In genomic region chr9:98425351-98425880, GRCm38 (mm10) we compare ENCODE assay signal across 7 mouse cellular contexts. TPM values are rescaled to one million over a fixed set of nuclear protein-coding genes. Genes with fewer than 3 reads are reported as not detected.
DNase-seq lines count a peak whose midpoint lies in the region; ATAC-seq lines count a peak whose summit lies in the region.

No protein-coding gene starts in this region.

- H3K36me3 ChIP-seq in megakaryocyte, embryonic 14.5 days (replicated peaks; ENCODE audit: low read length), result peaks cover 10% of the 10 kb centered on the region
- no peaks in the 10 kb centered on the region for H3K36me3 ChIP-seq in forebrain, embryonic 16.5 days (ENCODE audit: control insufficient read depth, insufficient read depth)
- no peaks in the 10 kb centered on the region for H3K36me3 ChIP-seq in liver, embryonic 16.5 days (ENCODE audit: control insufficient read depth, insufficient read depth)

- peaks cover 23% of the 10 kb centered on the region for H3K27me3 ChIP-seq in megakaryocyte, embryonic 14.5 days (replicated peaks)
- peaks cover 7% of the 10 kb centered on the region for H3K27me3 ChIP-seq in forebrain, embryonic 16.5 days (replicated peaks; ENCODE audit: control insufficient read depth, insufficient read depth, low read length)
- H3K27me3 ChIP-seq in liver, embryonic 16.5 days (ENCODE audit: control insufficient read depth, insufficient read depth, low read depth, low read length), result peaks cover 29% of the 10 kb centered on the region

- no peak for ATAC-seq in megakaryocyte, adult 5-6 weeks (ENCODE audit: poor library complexity, severe bottlenecking)
- no peak for ATAC-seq in forebrain, embryonic 16.5 days
- no peak for ATAC-seq in liver, embryonic 16.5 days (ENCODE audit: low read depth)

- WGBS in forebrain, embryonic 16.5 days, result 13% methylated on average over 19 of the region's 19 CpGs
- WGBS in liver, embryonic 16.5 days (ENCODE audit: insufficient replicate concordance), result 13% methylated on average over 19 of the region's 19 CpGs

- peak overlapping the region; percentile 83 for H3K4me2 ChIP-seq in forebrain, embryonic 16.5 days (ENCODE audit: low read length)
- H3K4me2 ChIP-seq in liver, embryonic 16.5 days (ENCODE audit: low read depth, low read length), result peak overlapping the region; percentile 37

- no peaks in the 10 kb centered on the region for H3K9me3 ChIP-seq in megakaryocyte, embryonic 14.5 days
- H3K9me3 ChIP-seq in forebrain, embryonic 16.5 days (ENCODE audit: control insufficient read depth, low read length), result no peaks in the 10 kb centered on the region
- no peaks in the 10 kb centered on the region for H3K9me3 ChIP-seq in liver, embryonic 16.5 days (replicated peaks; ENCODE audit: control insufficient read depth, low read length)

- H3K27ac ChIP-seq in forebrain, embryonic 16.5 days (ENCODE audit: low read length), result no peak overlapping the region
- H3K27ac ChIP-seq in liver, embryonic 16.5 days (ENCODE audit: low read length), result peak overlapping the region; percentile 29

- peaks cover 63% of the 10 kb centered on the region for H3K4me1 ChIP-seq in megakaryocyte, embryonic 14.5 days
- peaks cover 34% of the 10 kb centered on the region for H3K4me1 ChIP-seq in forebrain, embryonic 16.5 days (replicated peaks; ENCODE audit: control insufficient read depth, insufficient read depth, low read length)
- H3K4me1 ChIP-seq in liver, embryonic 16.5 days (ENCODE audit: control insufficient read depth, low read depth, low read length), result peaks cover 16% of the 10 kb centered on the region

- DNase-seq in left cerebral cortex, adult 18-20 months (ENCODE audit: low spot score in 2 of 2), result no peak
- DNase-seq in layer of hippocampus, adult 8-10 months (ENCODE audit: low spot score in 2 of 2), result no peak
- no peak for DNase-seq in gastrocnemius, postnatal 25 days

- H3K9ac ChIP-seq in forebrain, embryonic 16.5 days (replicated peaks; ENCODE audit: low read depth, low read length), result 0 out of 2 replicates have a peak overlapping the region, but pooled peaks have one; percentile 1
- H3K9ac ChIP-seq in liver, embryonic 16.5 days (ENCODE audit: low read depth, low read length), result peak overlapping the region; percentile 28; the same call in 1 of the 2 replicates

- peak overlapping the region; percentile 90 for H3K4me3 ChIP-seq in megakaryocyte, embryonic 14.5 days (replicated peaks)
- H3K4me3 ChIP-seq in forebrain, embryonic 16.5 days (replicated peaks; ENCODE audit: low read length), result peak overlapping the region; percentile 59
- peak overlapping the region; percentile 59 for H3K4me3 ChIP-seq in liver, embryonic 16.5 days (ENCODE audit: low read depth, low read length)

RNA-seq across cellular contexts. Expression of gene Rbp1, which starts 2.7 kb away (rescaled TPM):
- 10.7 and 13.8 TPM in 2 replicates for polyA plus RNA-seq in megakaryocyte, embryonic 14.5 days (2012; ENCODE audit: insufficient read depth, low replicate concordance)
- not detected in 2 replicates for total RNA-seq in megakaryocyte, adult 5-6 weeks (2015)
- not detected in 2 replicates for total RNA-seq in megakaryocyte, adult 5-6 weeks (2017)
- polyA plus RNA-seq in forebrain, embryonic 16.5 days (2015; fragmentation: Nextera tagmentation; extraction: Ambion mirVana), result 37.3 and 40.7 TPM in 2 replicates
- 45.1 and 47.3 TPM in 2 replicates for polyA plus RNA-seq in liver, embryonic 16.5 days (2015; fragmentation: Nextera tagmentation; extraction: Ambion mirVana)
- 1 to 10 TPM; 6.7 to 7.2 TPM for total RNA-seq in left cerebral cortex, adult 18-20 months (2021)
- 1 to 10 TPM; 4.7 to 7.3 (median 5.7) TPM for total RNA-seq in layer of hippocampus, adult 8-10 months (2022)
- total RNA-seq in gastrocnemius, postnatal 25 days (2021), result 1 to 10 TPM; 1.8 to 3.0 TPM
